Mouse (Mus musculus) embryonic fibroblast, embryonic 13.5 days (primary cell): Measurements from ENCODE around the gene Prn.

ENCODE experiments used
- CTCF ChIP-seq: IDR thresholded peaks from 2 replicates; pipeline ENCODE4 v1.5.1; 2011; ENCODE audit warnings: mild to moderate bottlenecking, control low read depth, low read length, moderate library complexity, borderline replicate concordance; ENCODE audit not compliant: insufficient read depth
- POLR2A ChIP-seq: IDR thresholded peaks from 2 replicates; pipeline ENCODE4 v1.6.1; 2011; ENCODE audit warnings: low read depth, mild to moderate bottlenecking, control low read depth, low read length, moderate library complexity

- TF ChIP-seq CTCF (no peak), POLR2A (no peak)
Observed at GRCm38 (mm10) chr2:131932275-131932902, 22.6 kb downstream of the Prn start.
